Mouse (Mus musculus): ENCODE results near the gene Asah2. TPM values are rescaled to one million over a fixed set of nuclear protein-coding genes. Genes with fewer than 3 reads are reported as not detected.
"Not testable (repeated sequence)": the region's sequence is repeated elsewhere in the genome, so short reads cannot be mapped to it uniquely, and the experiment has no call there.

Gene Asah2
- polyA plus RNA-seq, 1 experiment from 2014 or later, result 0.53 TPM

DNA sequence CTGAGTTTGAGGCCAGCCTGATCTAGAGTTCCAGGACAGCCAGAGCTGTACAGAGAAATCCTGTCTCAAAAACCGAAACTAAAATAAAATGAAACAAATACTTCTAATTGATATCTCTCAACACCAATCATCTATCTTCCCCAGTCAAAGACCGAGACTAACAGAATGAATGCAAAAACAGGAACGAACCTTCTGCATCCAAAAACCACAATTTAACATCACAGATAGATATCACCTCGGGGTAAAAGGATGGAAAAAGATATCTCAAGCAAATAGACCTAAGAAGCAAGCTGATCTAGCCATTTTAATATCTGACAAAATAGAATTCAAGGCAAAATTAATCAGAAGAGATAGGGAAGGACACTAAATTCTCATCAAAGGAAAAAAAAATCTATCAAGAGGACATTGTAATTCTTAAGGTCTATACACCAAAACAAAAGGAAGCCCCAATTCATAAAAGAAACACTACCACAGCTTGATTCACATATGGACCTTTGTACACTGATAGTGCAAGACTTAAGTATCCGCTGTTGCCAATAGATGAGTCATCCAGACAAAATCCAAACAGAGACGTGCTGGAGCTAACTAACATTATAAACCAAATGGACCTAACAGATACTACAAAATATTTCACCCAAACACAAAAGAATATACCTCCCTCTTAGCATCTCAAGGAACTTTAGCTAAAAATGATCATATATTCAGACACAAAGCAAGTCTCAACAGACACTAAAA is 20.1 kb downstream of the Asah2 start:
- H3K36me3 ChIP-seq (ENCODE audit: control insufficient read depth, insufficient read depth, low read length), result no peaks in the 10 kb centered on the region
- DNase-seq (ENCODE audit: low spot score, missing footprints) (peak; percentile 39), ATAC-seq (ENCODE audit: low FRiP score) (no peak)
- H3K4me2 ChIP-seq, result no peak overlapping the region
- H3K9ac ChIP-seq (ENCODE audit: low read length), result no peak overlapping the region
- no peak overlapping the region for H3K4me3 ChIP-seq (ENCODE audit: low read depth, low read length)
- H3K27me3 ChIP-seq (ENCODE audit: control insufficient read depth, insufficient read depth, low read length), result no peaks in the 10 kb centered on the region
- no peaks in the 10 kb centered on the region for H3K9me3 ChIP-seq (ENCODE audit: control insufficient read depth, low read length)
- 88% methylated on average over 6 of the region's 6 CpGs for WGBS
- H3K4me1 ChIP-seq (ENCODE audit: control insufficient read depth, insufficient read depth, low read length), result no peaks in the 10 kb centered on the region
- H3K27ac ChIP-seq (ENCODE audit: low read depth, low read length), result no peak overlapping the region

DNA sequence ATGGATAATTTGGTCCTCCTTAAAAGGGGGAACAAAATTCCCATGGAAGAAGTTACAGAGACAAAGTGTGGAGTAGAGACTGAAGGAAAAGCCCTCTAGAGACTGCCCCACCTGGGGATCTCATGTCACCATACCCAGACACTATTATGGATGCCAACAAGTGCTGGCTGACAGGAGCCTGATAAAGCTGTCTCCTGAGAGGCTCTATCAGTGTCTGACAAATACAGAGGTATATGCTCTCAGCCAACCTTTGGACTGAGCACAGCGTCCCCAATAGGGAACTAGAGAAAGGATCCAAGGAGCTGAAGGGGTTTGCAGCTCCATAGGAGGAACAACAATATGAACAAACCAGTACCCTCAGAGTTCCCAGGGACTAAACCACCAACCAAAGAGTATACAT is 23.2 kb downstream of the Asah2 start:
- ATAC-seq (ENCODE audit: low FRiP score); H3K4me2 ChIP-seq; H3K36me3 ChIP-seq (ENCODE audit: control insufficient read depth, insufficient read depth, low read length); H3K27ac ChIP-seq (ENCODE audit: low read depth, low read length); H3K9me3 ChIP-seq (ENCODE audit: control insufficient read depth, low read length); H3K27me3 ChIP-seq (ENCODE audit: control insufficient read depth, insufficient read depth, low read length); DNase-seq (ENCODE audit: low spot score, missing footprints); H3K4me1 ChIP-seq (ENCODE audit: control insufficient read depth, insufficient read depth, low read length); H3K4me3 ChIP-seq (ENCODE audit: low read depth, low read length); H3K9ac ChIP-seq (ENCODE audit: low read length): not testable (repeated sequence)
- WGBS, result 80% methylated on average over 1 of the region's 1 CpGs

DNA sequence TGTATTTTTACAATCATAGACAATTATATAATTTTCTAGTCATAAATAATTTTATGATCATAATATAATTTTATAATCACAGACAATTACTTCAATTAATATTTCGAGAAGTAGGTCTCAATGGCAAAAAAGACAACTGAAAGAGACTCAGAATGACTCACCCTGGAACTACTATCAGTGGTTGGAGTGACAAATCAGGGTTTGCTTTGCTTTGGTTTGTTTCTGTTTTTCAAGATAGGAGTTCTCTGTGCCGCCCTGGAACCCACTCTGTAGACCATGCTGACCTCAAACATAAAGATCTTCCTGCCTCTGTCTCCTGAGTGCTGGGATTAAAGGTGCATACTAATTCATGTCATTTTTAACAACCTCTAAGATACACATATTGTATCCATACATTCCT is 37.7 kb downstream of the Asah2 start:
- 82% methylated on average over 2 of the region's 2 CpGs for WGBS

DNA sequence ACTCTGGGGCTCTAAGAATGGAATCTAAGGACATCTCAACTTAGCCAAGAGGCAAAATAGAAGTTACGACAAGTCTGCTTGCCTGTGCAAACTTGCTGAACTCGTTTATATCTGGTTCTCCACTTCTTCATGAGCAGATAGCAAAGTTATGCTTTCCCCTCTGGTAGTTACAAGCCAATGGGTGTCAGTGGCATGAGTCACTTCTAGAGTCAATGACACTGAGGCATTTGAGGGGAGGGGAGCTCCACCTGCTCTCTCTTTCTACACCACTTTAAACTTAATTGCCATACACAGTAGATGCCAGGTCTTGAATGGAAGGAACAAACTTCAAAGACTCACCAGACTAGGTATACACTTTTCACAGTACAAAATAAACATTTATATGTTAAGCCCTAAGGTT is 38.4 kb downstream of the Asah2 start:
- no peak overlapping the region for H3K4me2 ChIP-seq
- no peak overlapping the region for H3K27ac ChIP-seq (ENCODE audit: low read depth, low read length)
- DNase-seq (ENCODE audit: low spot score, missing footprints) (no peak), ATAC-seq (ENCODE audit: low FRiP score) (no peak)
- no peaks in the 10 kb centered on the region for H3K27me3 ChIP-seq (ENCODE audit: control insufficient read depth, insufficient read depth, low read length)
- 83% methylated on average over 2 of the region's 2 CpGs for WGBS
- H3K9me3 ChIP-seq (ENCODE audit: control insufficient read depth, low read length), result no peaks in the 10 kb centered on the region
- no peak overlapping the region for H3K9ac ChIP-seq (ENCODE audit: low read length)
- no peak overlapping the region for H3K4me3 ChIP-seq (ENCODE audit: low read depth, low read length)
- no peaks in the 10 kb centered on the region for H3K4me1 ChIP-seq (ENCODE audit: control insufficient read depth, insufficient read depth, low read length)
- no peaks in the 10 kb centered on the region for H3K36me3 ChIP-seq (ENCODE audit: control insufficient read depth, insufficient read depth, low read length)

More for the DNA sequence above, 37.7 kb downstream of the Asah2 start:
- H3K9ac ChIP-seq (ENCODE audit: low read length), result no peak overlapping the region
- H3K4me3 ChIP-seq (ENCODE audit: low read depth, low read length), result no peak overlapping the region
- H3K27ac ChIP-seq (ENCODE audit: low read depth, low read length), result no peak overlapping the region
- ATAC-seq (ENCODE audit: low FRiP score) (no peak), DNase-seq (ENCODE audit: low spot score, missing footprints) (no peak)
- no peak overlapping the region for H3K4me2 ChIP-seq
- no peaks in the 10 kb centered on the region for H3K9me3 ChIP-seq (ENCODE audit: control insufficient read depth, low read length)
- H3K36me3 ChIP-seq (ENCODE audit: control insufficient read depth, insufficient read depth, low read length), result no peaks in the 10 kb centered on the region
- H3K27me3 ChIP-seq (ENCODE audit: control insufficient read depth, insufficient read depth, low read length), result no peaks in the 10 kb centered on the region
- H3K4me1 ChIP-seq (ENCODE audit: control insufficient read depth, insufficient read depth, low read length), result no peaks in the 10 kb centered on the region

DNA sequence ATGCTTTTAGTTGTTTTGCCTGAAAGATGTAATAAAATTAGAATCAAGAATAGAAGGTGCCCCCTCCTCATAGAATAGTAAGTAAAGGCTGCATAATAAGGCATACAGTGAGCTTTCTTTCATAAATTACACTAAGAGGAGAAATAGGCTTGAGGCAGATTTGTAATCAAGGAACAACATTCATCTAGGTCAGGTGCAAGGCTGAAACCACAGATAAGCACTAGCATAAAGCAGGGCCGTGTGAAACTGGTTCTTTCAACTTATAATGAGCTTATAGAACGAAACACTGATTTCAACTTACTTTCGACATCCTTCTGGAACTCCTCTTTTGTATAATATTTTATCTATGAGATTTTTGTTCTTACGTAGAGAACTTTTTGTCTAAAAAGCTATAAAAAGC is 40.3 kb downstream of the Asah2 start:
- 83% methylated on average over 4 of the region's 4 CpGs for WGBS
- Histone ChIP-seq H3K9ac (ENCODE audit: low read length) (no peak overlapping the region), H3K36me3 (ENCODE audit: control insufficient read depth, insufficient read depth, low read length) (no peaks in the 10 kb centered on the region), H3K9me3 (ENCODE audit: control insufficient read depth, low read length) (no peaks in the 10 kb centered on the region), H3K27ac (ENCODE audit: low read depth, low read length) (no peak overlapping the region), H3K4me3 (ENCODE audit: low read depth, low read length) (no peak overlapping the region), H3K27me3 (ENCODE audit: control insufficient read depth, insufficient read depth, low read length) (no peaks in the 10 kb centered on the region), H3K4me2 (no peak overlapping the region), H3K4me1 (ENCODE audit: control insufficient read depth, insufficient read depth, low read length) (no peaks in the 10 kb centered on the region)
- ATAC-seq (ENCODE audit: low FRiP score), result no peak
- DNase-seq (ENCODE audit: low spot score, missing footprints), result no peak

DNA sequence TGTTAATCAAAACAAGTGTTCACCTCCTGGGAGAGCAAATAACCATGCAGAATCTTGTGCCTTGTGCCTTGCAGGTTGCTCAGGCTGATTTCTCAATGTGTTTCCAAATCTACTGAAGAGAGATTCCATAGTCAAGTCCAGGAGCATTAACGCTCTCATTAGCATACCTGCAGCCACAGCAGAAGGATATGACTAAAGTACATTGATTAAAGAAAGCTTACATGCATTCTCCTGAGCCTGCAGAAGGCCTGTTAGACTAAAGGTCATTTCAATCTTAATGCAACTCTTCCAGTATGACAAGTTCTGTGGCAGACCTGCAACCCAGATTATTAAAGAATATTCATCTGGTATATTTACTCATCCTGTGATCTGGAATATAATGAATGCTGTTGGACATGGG is 46.7 kb downstream of the Asah2 start:
- DNase-seq (ENCODE audit: low spot score, missing footprints), result no peak
- H3K4me3 ChIP-seq (ENCODE audit: low read depth, low read length), result no peak overlapping the region
- H3K4me1 ChIP-seq (ENCODE audit: control insufficient read depth, insufficient read depth, low read length), result no peaks in the 10 kb centered on the region
- no peaks in the 10 kb centered on the region for H3K9me3 ChIP-seq (ENCODE audit: control insufficient read depth, low read length)
- no peaks in the 10 kb centered on the region for H3K27me3 ChIP-seq (ENCODE audit: control insufficient read depth, insufficient read depth, low read length)
- H3K9ac ChIP-seq (ENCODE audit: low read length), result no peak overlapping the region
- WGBS, result 76% methylated on average over 1 of the region's 1 CpGs
- no peak overlapping the region for H3K4me2 ChIP-seq
- no peaks in the 10 kb centered on the region for H3K36me3 ChIP-seq (ENCODE audit: control insufficient read depth, insufficient read depth, low read length)
- H3K27ac ChIP-seq (ENCODE audit: low read depth, low read length), result no peak overlapping the region
- ATAC-seq (ENCODE audit: low FRiP score), result no peak

DNA sequence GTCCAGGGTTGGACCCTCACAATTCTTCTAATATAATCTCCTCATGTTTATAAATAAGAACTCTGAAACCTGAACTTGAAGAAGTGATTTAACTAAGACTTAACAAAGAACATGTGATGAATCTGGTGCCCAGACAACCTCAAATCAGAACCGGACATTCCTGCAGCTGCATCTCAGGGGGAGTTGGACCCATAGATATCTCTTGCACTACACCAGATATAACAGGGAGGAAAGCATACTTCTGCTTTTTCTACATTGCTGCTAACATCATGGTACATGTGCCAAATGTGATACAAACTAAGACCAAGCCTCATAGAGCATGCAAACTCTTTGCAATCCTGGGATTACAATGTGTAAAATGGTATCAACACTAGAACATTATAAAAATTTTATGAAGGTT is 51.8 kb downstream of the Asah2 start:
- Histone ChIP-seq H3K4me2 (no peak overlapping the region), H3K9ac (ENCODE audit: low read length) (no peak overlapping the region), H3K27me3 (ENCODE audit: control insufficient read depth, insufficient read depth, low read length) (no peaks in the 10 kb centered on the region), H3K4me3 (ENCODE audit: low read depth, low read length) (no peak overlapping the region), H3K27ac (ENCODE audit: low read depth, low read length) (no peak overlapping the region), H3K4me1 (ENCODE audit: control insufficient read depth, insufficient read depth, low read length) (no peaks in the 10 kb centered on the region), H3K9me3 (ENCODE audit: control insufficient read depth, low read length) (no peaks in the 10 kb centered on the region), H3K36me3 (ENCODE audit: control insufficient read depth, insufficient read depth, low read length) (no peaks in the 10 kb centered on the region)
- WGBS, result 87% methylated on average over 1 of the region's 1 CpGs
- ATAC-seq (ENCODE audit: low FRiP score), result no peak
- DNase-seq (ENCODE audit: low spot score, missing footprints), result no peak

DNA sequence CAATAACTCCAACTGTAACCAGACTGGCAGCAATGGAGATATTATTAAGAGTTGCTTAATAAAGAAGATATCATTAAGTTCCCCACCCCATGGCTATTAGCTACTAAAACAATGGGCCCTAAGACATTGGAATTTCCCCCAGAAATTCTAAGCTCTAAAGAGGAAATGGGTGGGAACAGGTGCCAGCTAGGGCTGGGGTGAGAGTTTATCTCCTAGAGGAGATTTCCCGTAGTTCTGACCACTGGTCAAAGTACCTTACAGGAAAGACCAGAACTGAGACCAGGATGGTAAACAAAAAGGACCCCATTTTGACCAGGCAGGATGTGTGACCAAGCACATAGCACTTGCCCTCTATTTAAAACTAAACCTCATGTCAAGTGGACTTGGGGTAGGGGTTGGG is 52.3 kb downstream of the Asah2 start:
- no peaks in the 10 kb centered on the region for H3K27me3 ChIP-seq (ENCODE audit: control insufficient read depth, insufficient read depth, low read length)
- no peaks in the 10 kb centered on the region for H3K9me3 ChIP-seq (ENCODE audit: control insufficient read depth, low read length)
- 74% methylated on average over 1 of the region's 1 CpGs for WGBS
- DNase-seq (ENCODE audit: low spot score, missing footprints) (no peak), ATAC-seq (ENCODE audit: low FRiP score) (no peak)
- H3K4me3 ChIP-seq (ENCODE audit: low read depth, low read length), result no peak overlapping the region
- H3K9ac ChIP-seq (ENCODE audit: low read length), result no peak overlapping the region
- no peak overlapping the region for H3K4me2 ChIP-seq
- H3K27ac ChIP-seq (ENCODE audit: low read depth, low read length), result no peak overlapping the region
- no peaks in the 10 kb centered on the region for H3K4me1 ChIP-seq (ENCODE audit: control insufficient read depth, insufficient read depth, low read length)
- no peaks in the 10 kb centered on the region for H3K36me3 ChIP-seq (ENCODE audit: control insufficient read depth, insufficient read depth, low read length)

DNA sequence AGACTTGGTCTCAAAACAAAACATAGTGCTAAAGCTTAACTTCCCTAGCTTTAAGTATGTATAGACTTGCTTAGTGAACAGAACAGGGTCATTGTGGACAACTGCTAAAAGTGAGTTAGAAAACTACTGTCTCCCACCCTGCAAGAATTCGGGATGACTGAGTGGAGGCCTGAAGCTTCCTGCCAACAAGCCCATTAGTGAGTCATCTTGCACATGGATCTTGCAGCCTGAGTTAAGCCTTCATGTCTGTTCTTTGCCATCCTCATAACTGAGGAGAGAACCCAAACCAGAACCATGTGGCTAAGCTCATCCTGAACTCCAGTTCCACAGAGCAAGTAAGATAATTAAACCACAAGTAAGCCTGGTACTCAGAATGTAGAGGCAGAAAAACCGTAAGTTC is 56.8 kb downstream of the Asah2 start:
- H3K27me3 ChIP-seq (ENCODE audit: control insufficient read depth, insufficient read depth, low read length), result no peaks in the 10 kb centered on the region

More for the DNA sequence above, 56.8 kb downstream of the Asah2 start:
- H3K9me3 ChIP-seq (ENCODE audit: control insufficient read depth, low read length), result no peaks in the 10 kb centered on the region
- H3K9ac ChIP-seq (ENCODE audit: low read length), result no peak overlapping the region
- 89% methylated on average over 2 of the region's 2 CpGs for WGBS
- H3K36me3 ChIP-seq (ENCODE audit: control insufficient read depth, insufficient read depth, low read length), result no peaks in the 10 kb centered on the region
- ATAC-seq (ENCODE audit: low FRiP score), result no peak
- no peaks in the 10 kb centered on the region for H3K4me1 ChIP-seq (ENCODE audit: control insufficient read depth, insufficient read depth, low read length)
- DNase-seq (ENCODE audit: low spot score, missing footprints), result no peak
- H3K27ac ChIP-seq (ENCODE audit: low read depth, low read length), result no peak overlapping the region
- no peak overlapping the region for H3K4me3 ChIP-seq (ENCODE audit: low read depth, low read length)
- no peak overlapping the region for H3K4me2 ChIP-seq
